Mouse (Mus musculus) ovary, adult 18-20 months (tissue): Measurements from ENCODE around the gene Rps23.

Source experiments
- DNase-seq: peaks from one replicate; pipeline ENCODE4 v3.0.0; 2022; ENCODE audit warnings: low spot score, mixed read lengths

Gene Rps23

DNA sequence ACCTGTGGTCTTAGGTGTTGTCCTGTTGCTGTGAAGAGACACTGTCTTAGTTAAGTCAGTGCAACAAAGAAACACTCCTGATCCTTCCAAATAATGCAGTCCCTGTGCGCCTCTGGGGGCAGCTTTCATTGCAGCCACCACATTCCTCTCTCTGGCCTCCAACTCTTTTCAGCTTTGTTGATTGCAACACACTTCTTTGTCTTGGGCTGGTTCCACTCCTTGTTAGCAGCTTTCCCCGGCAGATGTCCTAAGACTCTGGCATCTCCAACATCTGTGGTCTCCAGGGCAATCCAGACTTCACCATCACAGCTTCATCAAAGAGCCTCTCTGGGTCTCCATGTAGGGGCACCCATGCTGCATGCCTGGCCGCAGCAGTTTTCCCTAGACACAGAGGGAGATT, 10.5 kb downstream of the Rps23 start:
- no peak for DNase-seq

DNA sequence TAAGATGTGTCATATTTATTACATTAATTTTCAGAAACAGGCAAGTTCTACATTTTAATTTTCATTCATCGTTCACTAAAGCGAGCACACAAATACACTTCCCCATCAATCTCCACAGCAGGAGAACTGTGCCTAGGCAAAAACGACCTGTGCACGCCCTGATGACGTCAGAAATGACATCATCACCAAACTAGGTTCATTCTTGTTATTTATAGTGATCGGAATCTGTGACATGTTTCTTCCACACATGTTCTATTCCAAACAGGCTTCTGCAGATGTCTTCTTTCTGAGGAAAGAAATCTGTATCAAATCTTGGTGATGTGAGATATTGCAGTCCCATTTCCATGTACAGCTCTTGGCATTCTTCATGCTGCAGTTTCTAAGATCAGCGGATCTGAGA, 13.1 kb downstream of the Rps23 start:
- DNase-seq: no peak

DNA sequence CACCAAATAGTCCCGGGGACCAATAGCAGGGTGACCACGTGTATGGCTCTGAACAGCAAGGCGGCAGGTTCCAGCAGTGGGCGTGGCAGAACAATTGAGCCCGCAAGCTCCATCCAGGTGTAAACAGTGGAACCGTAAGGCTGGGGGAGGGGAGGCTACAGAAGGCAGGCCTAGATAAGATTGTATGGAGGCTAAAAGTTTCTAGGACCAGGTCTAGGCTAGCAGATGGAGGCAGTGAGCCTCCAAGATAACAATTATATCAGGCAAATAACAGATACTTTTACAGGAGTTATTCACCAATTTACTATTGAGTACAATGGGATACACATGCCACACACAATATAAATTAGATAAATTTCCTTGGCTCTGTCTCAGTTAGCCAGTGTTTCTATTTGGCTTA, 16.4 kb downstream of the Rps23 start:
- DNase-seq: no peak

DNA sequence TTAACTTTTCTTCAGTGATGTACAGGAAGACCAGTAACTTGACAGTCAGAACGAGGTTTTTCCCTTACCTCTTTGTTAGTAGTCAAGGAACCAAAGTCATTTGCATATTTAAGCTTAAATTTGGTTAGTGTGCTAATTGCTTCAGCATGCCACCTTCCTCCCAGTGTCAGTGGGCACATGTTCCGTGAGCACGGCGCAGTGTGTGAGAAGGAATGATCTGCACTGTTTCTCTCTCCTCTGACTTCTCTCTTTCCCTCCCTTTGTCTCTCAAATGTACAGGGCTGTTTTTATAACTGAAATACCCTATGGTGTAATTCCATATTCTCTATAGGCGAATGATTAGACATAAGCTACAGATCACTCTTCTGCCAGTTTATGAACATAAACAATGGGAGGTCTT, 16.8 kb downstream of the Rps23 start:
- no peak for DNase-seq

DNA sequence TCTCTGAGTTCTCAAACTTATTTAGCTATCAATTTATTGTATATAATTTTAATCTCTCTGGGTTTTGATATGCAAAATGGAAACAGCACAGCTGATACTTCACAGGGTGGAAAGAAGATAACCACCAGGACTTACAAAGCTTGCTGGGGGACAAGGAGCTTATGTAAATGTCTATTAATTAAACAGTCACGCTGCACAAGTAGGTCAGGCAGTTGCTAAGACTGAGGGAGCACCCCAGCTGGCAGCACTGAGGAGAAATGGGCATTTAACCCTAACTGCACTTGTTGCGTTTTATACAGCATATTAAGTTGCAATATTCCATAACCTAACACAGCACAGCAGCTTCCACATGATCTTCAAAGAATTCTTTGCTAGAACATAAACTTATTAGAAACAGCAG, 36.1 kb downstream of the Rps23 start:
- DNase-seq: no peak

DNA sequence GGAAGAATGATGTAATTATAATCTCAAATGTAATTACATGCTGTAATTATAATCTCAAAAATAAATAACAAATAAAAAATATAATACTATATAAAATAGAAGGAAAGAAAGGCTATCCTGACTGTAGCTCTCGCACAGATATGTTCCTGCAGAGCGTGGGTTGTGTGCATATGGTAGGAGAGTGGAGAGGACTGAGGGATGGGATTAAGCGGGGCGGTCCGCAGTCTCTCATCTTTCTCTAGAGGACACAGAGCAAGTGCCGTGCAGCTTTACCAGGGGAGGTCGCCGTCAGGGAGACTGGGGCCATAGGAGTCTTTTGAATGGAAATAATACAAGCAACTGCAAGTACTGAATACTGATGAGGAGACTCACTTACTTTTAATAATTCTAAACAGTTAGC, 37.8 kb downstream of the Rps23 start:
- DNase-seq: no peak

DNA sequence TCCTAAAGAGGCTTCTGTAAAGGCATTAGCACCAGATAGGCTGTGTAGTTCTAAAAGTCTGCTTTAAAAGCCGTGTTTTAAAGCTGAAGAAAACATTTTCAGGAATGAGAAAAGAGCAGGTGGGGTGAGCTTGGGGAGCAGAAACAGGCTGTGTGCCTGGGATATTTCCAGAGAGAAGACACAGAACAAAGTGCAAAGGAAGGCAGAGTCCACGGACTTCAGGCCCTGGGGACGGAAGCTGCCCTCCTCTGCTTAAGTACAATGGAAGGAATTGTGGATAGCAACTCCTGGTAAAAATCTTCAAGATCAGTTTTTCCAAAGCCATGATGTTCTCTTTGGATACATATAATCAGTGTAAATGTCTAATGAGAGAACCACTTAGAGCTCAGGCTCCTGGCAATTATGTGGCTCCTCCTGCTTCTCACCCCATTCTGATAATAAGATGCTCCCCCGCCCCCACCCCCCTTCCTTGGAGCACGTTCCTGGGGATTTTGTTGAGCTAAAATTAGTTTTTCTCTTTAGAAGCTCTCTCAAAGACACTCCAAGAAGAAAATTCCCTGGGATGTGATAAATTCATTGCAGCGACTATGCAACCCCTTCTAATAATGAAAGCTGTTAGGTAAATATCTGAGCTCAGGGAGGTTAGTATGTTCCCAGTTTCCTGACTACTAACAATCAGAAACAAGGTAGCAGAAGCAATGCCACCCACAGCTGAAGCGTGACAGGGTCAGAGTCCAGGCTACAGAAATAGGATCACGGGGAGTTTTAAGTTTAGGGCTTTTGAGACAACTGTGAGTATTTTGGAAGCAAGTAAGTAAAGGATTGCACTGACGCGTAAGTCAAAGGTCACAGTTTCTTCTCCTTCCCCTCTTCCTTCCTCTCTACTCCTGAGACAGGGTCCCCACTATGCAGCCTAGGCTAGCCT, 40.3 kb downstream of the Rps23 start:
- DNase-seq: no peak

DNA sequence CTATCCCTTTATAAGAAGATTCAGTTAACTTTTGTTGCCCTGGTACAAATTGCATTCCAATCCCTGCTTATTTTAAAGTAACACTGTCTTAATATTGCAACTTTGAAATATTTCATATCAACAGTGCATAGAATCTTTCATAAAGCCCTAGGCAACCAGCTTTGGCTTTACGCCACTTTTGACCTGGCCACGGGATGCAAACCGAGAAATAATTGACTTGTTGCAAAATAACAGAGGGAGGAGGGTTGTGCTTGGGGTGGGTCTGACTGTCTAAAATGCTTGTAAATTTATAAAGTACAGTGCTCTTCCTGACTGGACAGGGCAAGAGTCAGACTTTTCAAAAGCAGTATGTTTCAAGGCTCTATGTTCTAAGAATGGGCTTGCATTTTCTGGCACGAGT, 41.8 kb downstream of the Rps23 start:
- DNase-seq: no peak

DNA sequence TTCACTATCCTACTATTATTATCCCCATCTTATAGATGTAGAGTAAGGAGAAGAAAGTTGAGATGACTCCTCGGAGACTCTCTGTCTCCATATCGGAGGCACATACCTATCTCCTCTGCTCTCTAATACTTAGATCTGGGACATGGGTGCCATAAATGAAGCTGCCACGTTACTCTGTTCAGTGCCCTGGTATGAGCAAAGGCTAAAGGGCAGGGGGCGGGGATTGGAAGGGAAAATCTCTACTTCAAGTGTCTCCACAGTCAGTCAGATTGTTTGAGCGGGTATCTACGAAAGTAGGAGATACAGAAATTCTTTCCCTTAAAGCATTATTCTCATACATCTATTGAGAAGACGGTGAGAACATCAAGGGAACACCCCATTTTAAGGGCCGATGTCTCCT, 43.2 kb downstream of the Rps23 start:
- no peak for DNase-seq

DNA sequence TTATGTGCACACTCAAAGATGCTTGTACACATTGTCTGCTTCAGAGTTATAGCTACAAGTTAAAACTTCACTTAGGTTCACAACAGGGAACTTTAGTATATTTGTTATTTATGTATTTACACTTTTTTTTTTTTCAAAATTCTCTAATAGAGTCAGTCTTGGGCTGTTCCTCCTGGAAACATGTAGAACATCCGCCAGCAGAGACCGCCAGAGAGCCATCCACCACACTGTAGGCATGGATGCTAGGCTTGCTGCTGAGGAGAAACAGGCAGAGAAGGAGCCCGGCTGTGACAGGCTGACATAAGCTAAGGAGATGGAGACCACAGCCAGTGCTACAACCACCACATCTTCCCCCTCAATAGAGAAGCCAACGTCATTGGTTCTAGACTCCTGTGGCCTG, 44.7 kb downstream of the Rps23 start:
- peak; percentile 20 for DNase-seq

DNA sequence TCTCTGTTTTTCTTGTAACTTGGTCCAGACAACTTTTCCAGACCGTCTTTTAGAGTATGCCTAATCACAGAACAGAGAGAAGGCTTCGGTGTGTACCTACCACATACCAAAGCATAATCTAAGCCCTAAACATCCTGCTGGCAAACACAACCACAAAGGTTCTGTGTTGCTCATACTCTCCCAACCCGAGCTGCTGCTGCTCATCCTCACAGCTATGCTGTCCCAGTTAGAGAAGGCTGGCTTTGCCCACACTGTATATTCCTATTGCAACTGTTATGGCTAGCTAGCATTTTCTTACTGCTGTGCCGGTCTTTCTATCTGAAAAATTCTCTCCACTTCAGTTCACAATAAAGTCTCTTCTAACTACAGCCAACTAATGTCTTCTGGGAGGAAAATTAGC, 46.2 kb downstream of the Rps23 start:
- no peak for DNase-seq

DNA sequence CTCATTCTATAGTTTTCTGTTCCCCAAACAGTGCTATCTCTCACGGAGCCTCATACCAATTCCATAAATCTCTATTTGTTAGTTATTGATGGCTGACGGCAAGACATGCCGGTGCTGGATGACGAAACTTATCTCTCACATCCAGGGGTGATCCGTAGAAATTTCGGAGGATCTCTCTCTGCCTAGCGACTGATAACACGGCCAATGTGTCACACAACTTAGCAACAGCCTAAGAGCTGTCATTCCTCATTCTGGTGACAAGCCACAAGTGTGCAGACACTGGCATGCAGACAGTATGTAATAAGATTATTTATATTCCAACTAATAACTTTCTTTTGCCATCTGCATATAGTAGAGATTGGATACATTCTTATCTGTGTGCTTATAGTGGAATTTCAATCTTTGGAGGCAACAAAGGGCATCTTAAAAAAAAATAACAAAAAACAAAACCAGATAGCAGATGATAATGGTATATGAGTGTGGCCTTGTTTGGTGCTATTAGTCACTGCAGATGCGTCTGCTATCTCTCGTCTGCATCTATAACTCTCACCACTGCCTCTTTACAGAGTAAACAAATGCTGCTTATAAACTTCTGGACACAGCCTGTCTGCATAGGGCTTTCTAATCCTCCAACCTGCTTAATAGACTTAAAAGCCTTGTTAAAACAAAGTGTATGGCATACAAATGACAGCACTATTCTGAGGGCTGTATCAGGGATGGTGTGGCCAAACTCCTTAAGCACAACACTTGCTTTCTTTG, 47.7 kb downstream of the Rps23 start:
- DNase-seq: no peak

DNA sequence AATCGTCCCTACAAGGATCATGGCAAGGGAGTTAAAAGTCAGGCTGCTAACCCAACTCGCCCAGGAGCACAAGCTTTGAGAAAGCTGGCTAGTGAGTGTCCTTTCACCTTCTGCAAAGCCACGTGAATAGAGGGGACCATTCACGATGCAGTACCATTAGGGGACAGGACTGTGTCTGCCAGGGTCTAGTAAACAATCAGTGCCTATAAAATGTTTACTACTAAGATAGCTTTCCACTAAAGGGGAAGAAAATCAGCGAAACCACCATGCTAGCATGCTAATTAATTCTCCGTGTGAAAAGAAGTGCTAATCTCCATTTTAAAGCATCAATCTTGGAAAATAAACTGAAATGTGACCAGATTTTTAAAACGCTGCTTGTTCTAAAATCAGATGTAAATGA, 50.7 kb downstream of the Rps23 start:
- DNase-seq: no peak
